Mouse (Mus musculus): ENCODE data around the gene Rexo5. TPM values are rescaled to one million over a fixed set of nuclear protein-coding genes. Genes with fewer than 3 reads are reported as not detected.

The Rexo5 gene
- polyA plus RNA-seq, 1 experiment from 2014 or later: 27.4 TPM

- Histone ChIP-seq H3K4me2 (replicated peaks; ENCODE audit: low read depth, low read length) (no peak overlapping the region), H3K4me3 (ENCODE audit: low read depth, low read length) (no peak overlapping the region), H3K4me1 (replicated peaks; ENCODE audit: control insufficient read depth, insufficient read depth, low read length) (no peaks in the 10 kb centered on the region), H3K9me3 (ENCODE audit: control insufficient read depth, low read length) (no peaks in the 10 kb centered on the region), H3K27ac (ENCODE audit: low read depth, low read length) (peak overlapping the region; percentile 38), H3K27me3 (ENCODE audit: control insufficient read depth, insufficient read depth, low read length) (no peaks in the 10 kb centered on the region), H3K36me3 (ENCODE audit: control insufficient read depth, insufficient read depth, low read length) (no peaks in the 10 kb centered on the region; the same call in 1 of the 2 replicates), H3K9ac (ENCODE audit: low read depth, low read length) (no peak overlapping the region)
- 60% methylated on average over 1 of the region's 1 CpGs for WGBS
- ATAC-seq (ENCODE audit: low FRiP score) (peak; percentile 8), DNase-seq (ENCODE audit: low spot score) (no peak)
These were observed 68.4 kb downstream of the Rexo5 start for GRCm38 (mm10) chr7:119862167-119862566.

GRCm38 (mm10) chr7:119864500-119864899, 70.7 kb downstream of the Rexo5 start:
- H3K9ac ChIP-seq (ENCODE audit: low read depth, low read length): no peak overlapping the region

GRCm38 (mm10) chr7:119866136-119866535, 72.3 kb downstream of the Rexo5 start:
- H3K4me1 ChIP-seq (replicated peaks; ENCODE audit: control insufficient read depth, insufficient read depth, low read length): no peaks in the 10 kb centered on the region
- WGBS: 77% methylated on average over 1 of the region's 1 CpGs
- H3K4me2 ChIP-seq (replicated peaks; ENCODE audit: low read depth, low read length): no peak overlapping the region
- DNase-seq (ENCODE audit: low spot score) (no peak), ATAC-seq (ENCODE audit: low FRiP score) (no peak)
- no peaks in the 10 kb centered on the region for H3K36me3 ChIP-seq (ENCODE audit: control insufficient read depth, insufficient read depth, low read length)
- no peaks in the 10 kb centered on the region for H3K27me3 ChIP-seq (ENCODE audit: control insufficient read depth, insufficient read depth, low read length)
- no peak overlapping the region for H3K4me3 ChIP-seq (ENCODE audit: low read depth, low read length)
- no peak overlapping the region for H3K27ac ChIP-seq (ENCODE audit: low read depth, low read length)
- no peaks in the 10 kb centered on the region for H3K9me3 ChIP-seq (ENCODE audit: control insufficient read depth, low read length)
- no peak overlapping the region for H3K9ac ChIP-seq (ENCODE audit: low read depth, low read length)

More at GRCm38 (mm10) chr7:119864500-119864899, 70.7 kb downstream of the Rexo5 start:
- no peaks in the 10 kb centered on the region for H3K4me1 ChIP-seq (replicated peaks; ENCODE audit: control insufficient read depth, insufficient read depth, low read length)
- H3K27ac ChIP-seq (ENCODE audit: low read depth, low read length): no peak overlapping the region
- no peaks in the 10 kb centered on the region for H3K27me3 ChIP-seq (ENCODE audit: control insufficient read depth, insufficient read depth, low read length)
- no peak overlapping the region for H3K4me2 ChIP-seq (replicated peaks; ENCODE audit: low read depth, low read length)
- no peaks in the 10 kb centered on the region for H3K36me3 ChIP-seq (ENCODE audit: control insufficient read depth, insufficient read depth, low read length)
- H3K9me3 ChIP-seq (ENCODE audit: control insufficient read depth, low read length): no peaks in the 10 kb centered on the region
- WGBS: 83% methylated on average over 5 of the region's 5 CpGs
- ATAC-seq (ENCODE audit: low FRiP score) (no peak), DNase-seq (ENCODE audit: low spot score) (no peak)
- no peak overlapping the region for H3K4me3 ChIP-seq (ENCODE audit: low read depth, low read length)

GRCm38 (mm10) chr7:119872204-119872603, 78.4 kb downstream of the Rexo5 start:
- ATAC-seq (ENCODE audit: low FRiP score) (no peak), DNase-seq (ENCODE audit: low spot score) (no peak)
- Histone ChIP-seq H3K27ac (ENCODE audit: low read depth, low read length) (no peak overlapping the region), H3K4me2 (replicated peaks; ENCODE audit: low read depth, low read length) (no peak overlapping the region), H3K36me3 (ENCODE audit: control insufficient read depth, insufficient read depth, low read length) (no peaks in the 10 kb centered on the region), H3K9me3 (ENCODE audit: control insufficient read depth, low read length) (no peaks in the 10 kb centered on the region), H3K27me3 (ENCODE audit: control insufficient read depth, insufficient read depth, low read length) (no peaks in the 10 kb centered on the region), H3K9ac (ENCODE audit: low read depth, low read length) (no peak overlapping the region), H3K4me1 (replicated peaks; ENCODE audit: control insufficient read depth, insufficient read depth, low read length) (no peaks in the 10 kb centered on the region), H3K4me3 (ENCODE audit: low read depth, low read length) (no peak overlapping the region)
- 97% methylated on average over 4 of the region's 4 CpGs for WGBS

GRCm38 (mm10) chr7:119873050-119873449, 79.2 kb downstream of the Rexo5 start:
- no peak overlapping the region for H3K4me3 ChIP-seq (ENCODE audit: low read depth, low read length)
- H3K4me1 ChIP-seq (replicated peaks; ENCODE audit: control insufficient read depth, insufficient read depth, low read length): no peaks in the 10 kb centered on the region
- ATAC-seq (ENCODE audit: low FRiP score) (no peak), DNase-seq (ENCODE audit: low spot score) (no peak)
- H3K9me3 ChIP-seq (ENCODE audit: control insufficient read depth, low read length): no peaks in the 10 kb centered on the region
- WGBS: 61% methylated on average over 2 of the region's 2 CpGs
- H3K36me3 ChIP-seq (ENCODE audit: control insufficient read depth, insufficient read depth, low read length): no peaks in the 10 kb centered on the region
- H3K9ac ChIP-seq (ENCODE audit: low read depth, low read length): no peak overlapping the region
- H3K27me3 ChIP-seq (ENCODE audit: control insufficient read depth, insufficient read depth, low read length): no peaks in the 10 kb centered on the region
- H3K4me2 ChIP-seq (replicated peaks; ENCODE audit: low read depth, low read length): no peak overlapping the region
- H3K27ac ChIP-seq (ENCODE audit: low read depth, low read length): no peak overlapping the region

GRCm38 (mm10) chr7:119875776-119876440, 82.1 kb downstream of the Rexo5 start:
- no peak for DNase-seq (ENCODE audit: low spot score)
- Histone ChIP-seq H3K27me3 (ENCODE audit: control insufficient read depth, insufficient read depth, low read length) (no peaks in the 10 kb centered on the region), H3K9ac (ENCODE audit: low read depth, low read length) (no peak overlapping the region), H3K27ac (ENCODE audit: low read depth, low read length) (no peak overlapping the region), H3K4me2 (replicated peaks; ENCODE audit: low read depth, low read length) (no peak overlapping the region), H3K36me3 (ENCODE audit: control insufficient read depth, insufficient read depth, low read length) (no peaks in the 10 kb centered on the region), H3K4me1 (replicated peaks; ENCODE audit: control insufficient read depth, insufficient read depth, low read length) (no peaks in the 10 kb centered on the region), H3K4me3 (ENCODE audit: low read depth, low read length) (no peak overlapping the region), H3K9me3 (ENCODE audit: control insufficient read depth, low read length) (no peaks in the 10 kb centered on the region)
- 45% methylated on average over 3 of the region's 3 CpGs for WGBS
- ATAC-seq (ENCODE audit: low FRiP score): no peak

GRCm38 (mm10) chr7:119879171-119879570, 85.4 kb downstream of the Rexo5 start:
- ATAC-seq (ENCODE audit: low FRiP score) (no peak), DNase-seq (ENCODE audit: low spot score) (no peak)
- H3K27ac ChIP-seq (ENCODE audit: low read depth, low read length): no peak overlapping the region
- no peak overlapping the region for H3K9ac ChIP-seq (ENCODE audit: low read depth, low read length)
- WGBS: 88% methylated on average over 4 of the region's 4 CpGs
- H3K9me3 ChIP-seq (ENCODE audit: control insufficient read depth, low read length): no peaks in the 10 kb centered on the region
- no peak overlapping the region for H3K4me2 ChIP-seq (replicated peaks; ENCODE audit: low read depth, low read length)
- H3K4me1 ChIP-seq (replicated peaks; ENCODE audit: control insufficient read depth, insufficient read depth, low read length): no peaks in the 10 kb centered on the region
- no peaks in the 10 kb centered on the region for H3K27me3 ChIP-seq (ENCODE audit: control insufficient read depth, insufficient read depth, low read length)
- no peak overlapping the region for H3K4me3 ChIP-seq (ENCODE audit: low read depth, low read length)
- no peaks in the 10 kb centered on the region for H3K36me3 ChIP-seq (ENCODE audit: control insufficient read depth, insufficient read depth, low read length)

GRCm38 (mm10) chr7:119880345-119880744, 86.5 kb downstream of the Rexo5 start:
- ATAC-seq (ENCODE audit: low FRiP score) (no peak), DNase-seq (ENCODE audit: low spot score) (no peak)
- 93% methylated on average over 5 of the region's 5 CpGs for WGBS
- Histone ChIP-seq H3K4me3 (ENCODE audit: low read depth, low read length) (no peak overlapping the region), H3K27me3 (ENCODE audit: control insufficient read depth, insufficient read depth, low read length) (no peaks in the 10 kb centered on the region), H3K27ac (ENCODE audit: low read depth, low read length) (no peak overlapping the region), H3K4me2 (replicated peaks; ENCODE audit: low read depth, low read length) (no peak overlapping the region), H3K9ac (ENCODE audit: low read depth, low read length) (no peak overlapping the region), H3K36me3 (ENCODE audit: control insufficient read depth, insufficient read depth, low read length) (no peaks in the 10 kb centered on the region), H3K4me1 (replicated peaks; ENCODE audit: control insufficient read depth, insufficient read depth, low read length) (no peaks in the 10 kb centered on the region), H3K9me3 (ENCODE audit: control insufficient read depth, low read length) (no peaks in the 10 kb centered on the region)

GRCm38 (mm10) chr7:119881229-119881628, 87.4 kb downstream of the Rexo5 start:
- Histone ChIP-seq H3K9me3 (ENCODE audit: control insufficient read depth, low read length) (no peaks in the 10 kb centered on the region), H3K36me3 (ENCODE audit: control insufficient read depth, insufficient read depth, low read length) (no peaks in the 10 kb centered on the region), H3K27ac (ENCODE audit: low read depth, low read length) (no peak overlapping the region), H3K9ac (ENCODE audit: low read depth, low read length) (no peak overlapping the region), H3K27me3 (ENCODE audit: control insufficient read depth, insufficient read depth, low read length) (no peaks in the 10 kb centered on the region), H3K4me3 (ENCODE audit: low read depth, low read length) (no peak overlapping the region), H3K4me1 (replicated peaks; ENCODE audit: control insufficient read depth, insufficient read depth, low read length) (no peaks in the 10 kb centered on the region), H3K4me2 (replicated peaks; ENCODE audit: low read depth, low read length) (no peak overlapping the region)
- ATAC-seq (ENCODE audit: low FRiP score) (no peak), DNase-seq (ENCODE audit: low spot score) (no peak)
- WGBS: 98% methylated on average over 2 of the region's 2 CpGs

Data from hindbrain, embryonic 11.5 days (tissue).